Mouse (Mus musculus) embryonic fibroblast, embryonic 13.5 days (primary cell): ENCODE data around the gene Mtg1. TPM values are rescaled to one million over a fixed set of nuclear protein-coding genes. Genes with fewer than 3 reads are reported as not detected.

Experiments
- H3K27ac ChIP-seq: 2 replicates; pipeline ENCODE4 v1.5.1; 2012; ENCODE audit warnings: low read length, control low read depth, inconsistent platforms; ENCODE audit not compliant: insufficient read depth
- H3K4me1 ChIP-seq: 2 replicates; pipeline ENCODE4 v1.6.1; 2011; ENCODE audit warnings: low read length; ENCODE audit not compliant: control insufficient read depth, insufficient read depth
- H3K4me3 ChIP-seq: 2 replicates; pipeline ENCODE4 v1.5.1; 2011; ENCODE audit warnings: mild to moderate bottlenecking, control low read depth, low read length; ENCODE audit not compliant: insufficient read depth
- CTCF ChIP-seq: IDR thresholded peaks from 2 replicates; pipeline ENCODE4 v1.5.1; 2011; ENCODE audit warnings: mild to moderate bottlenecking, control low read depth, low read length, moderate library complexity, borderline replicate concordance; ENCODE audit not compliant: insufficient read depth
- POLR2A ChIP-seq: IDR thresholded peaks from 2 replicates; pipeline ENCODE4 v1.6.1; 2011; ENCODE audit warnings: low read depth, mild to moderate bottlenecking, control low read depth, low read length, moderate library complexity
- polyA plus RNA-seq: library from polyadenylated mRNA; stranded (reverse); fragments of >200 nt; gene quantifications from 2 replicates; pipeline ENCODE4 v1.2.4, GENCODE M21; 2011; ENCODE audit warnings: low read depth; ENCODE audit not compliant: missing spikeins, insufficient read length

The Mtg1 gene
- polyA plus RNA-seq, 1 experiment = 18.0 TPM

GRCm38 (mm10) chr7:140111943-140112342, 25.4 kb upstream of the Mtg1 start:
- Histone ChIP-seq H3K27ac (peak overlapping the region; percentile 4; the same call in 1 of the 2 replicates), H3K4me1 (no peaks in the 10 kb centered on the region; the same call in 1 of the 2 replicates), H3K4me3 (no peak overlapping the region)
- TF ChIP-seq POLR2A (no peak), CTCF (no peak)

- Histone ChIP-seq H3K4me1 (no peaks in the 10 kb centered on the region; the same call in 1 of the 2 replicates), H3K4me3 (peak within 1 kb of the TSS; percentile 80), H3K27ac (peak within 1 kb of the TSS; percentile 94)
- TF ChIP-seq POLR2A = peak; percentile 58
- no peak for TF ChIP-seq CTCF
These were observed 21.6 kb upstream of the Mtg1 start, which contains the start of gene Paox for GRCm38 (mm10) chr7:140115583-140116328. Gene Paox, plus strand, starts transcription at chr7:140115799.

- TF ChIP-seq CTCF = no peak
- TF ChIP-seq POLR2A = peak; percentile 89
- Histone ChIP-seq H3K4me3 (peak within 1 kb of the TSS; percentile 80), H3K4me1 (no peaks in the 10 kb centered on the region), H3K27ac (peak within 1 kb of the TSS; percentile 94)
These were observed 20.9 kb upstream of the Mtg1 start, which contains the start of gene Echs1 for GRCm38 (mm10) chr7:140116329-140117054. Gene Echs1, minus strand, starts transcription at chr7:140116476.

- no peak for TF ChIP-seq POLR2A
- no peaks in the 10 kb centered on the region for H3K4me1 ChIP-seq
- no peak overlapping the region for H3K4me3 ChIP-seq
- H3K27ac ChIP-seq = no peak overlapping the region
These were observed 16.9 kb upstream of the Mtg1 start for GRCm38 (mm10) chr7:140120484-140120883.

GRCm38 (mm10) chr7:140121338-140121910, 15.9 kb upstream of the Mtg1 start:
- no peak overlapping the region for H3K4me3 ChIP-seq
- no peak for TF ChIP-seq POLR2A
- no peak for TF ChIP-seq CTCF
- H3K27ac ChIP-seq = no peak overlapping the region
- no peaks in the 10 kb centered on the region for H3K4me1 ChIP-seq

GRCm38 (mm10) chr7:140122765-140123164, 14.6 kb upstream of the Mtg1 start:
- Histone ChIP-seq H3K4me1 (peaks cover 2% of the 10 kb centered on the region; the same call in 1 of the 2 replicates), H3K4me3 (no peak overlapping the region), H3K27ac (0 out of 2 replicates have a peak overlapping the region, but pooled peaks have one; percentile 23)
- no peak for TF ChIP-seq CTCF
- no peak for TF ChIP-seq POLR2A

GRCm38 (mm10) chr7:140124382-140124781, 13.0 kb upstream of the Mtg1 start:
- Histone ChIP-seq H3K4me1 (peaks cover 2% of the 10 kb centered on the region; the same call in 1 of the 2 replicates), H3K27ac (no peak overlapping the region), H3K4me3 (no peak overlapping the region)
- TF ChIP-seq POLR2A (no peak), CTCF (no peak)

GRCm38 (mm10) chr7:140125278-140126021, 11.9 kb upstream of the Mtg1 start:
- peak overlapping the region; percentile 65 for H3K4me3 ChIP-seq
- no peak overlapping the region for H3K27ac ChIP-seq
- H3K4me1 ChIP-seq = peaks cover 2% of the 10 kb centered on the region; the same call in 1 of the 2 replicates
- TF ChIP-seq CTCF = no peak
- peak; percentile 86 for TF ChIP-seq POLR2A

- Histone ChIP-seq H3K4me3 (peak overlapping the region; percentile 65), H3K4me1 (peaks cover 2% of the 10 kb centered on the region; the same call in 1 of the 2 replicates), H3K27ac (no peak overlapping the region)
- TF ChIP-seq POLR2A (no peak), CTCF (no peak)
These were observed 11.4 kb upstream of the Mtg1 start for GRCm38 (mm10) chr7:140126022-140126350.
